Mouse (Mus musculus): ENCODE measurements at regions not wholly inside any gene's neighbourhood (a gene's known extent, or its start where the extent isn't known, plus 50 kb on each side); places are given as distances from the start of the nearest gene placed in this dataset.

DNA sequence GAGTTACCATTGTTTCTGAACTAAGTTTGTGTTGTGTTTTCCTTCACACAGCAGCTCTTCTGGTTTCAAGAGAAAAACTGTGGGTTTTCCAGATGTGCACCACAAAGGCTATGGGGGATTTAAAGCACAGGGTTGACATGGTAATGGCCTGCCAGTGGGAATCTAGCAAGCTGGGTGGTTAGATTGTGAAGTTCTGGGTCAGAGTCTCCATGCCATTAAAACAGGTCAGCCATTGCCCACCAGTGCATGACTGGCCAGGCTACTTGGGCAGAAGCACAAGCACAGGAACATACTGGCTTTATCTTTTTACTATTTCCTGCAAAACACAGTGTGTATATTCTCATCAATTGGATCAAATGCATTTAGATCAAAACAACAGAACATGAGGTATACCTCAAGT, 467.9 kb upstream of the Negr1 start:
- TF ChIP-seq POLR2A (IDR thresholded peaks at IDR 0.05; ENCODE audit: low read depth, low read length) (no peak), CTCF (conservative IDR thresholded peaks at IDR 0.05; ENCODE audit: insufficient read depth, insufficient read length, low read depth, low read length) (no peak)
